Mouse (Mus musculus) MEL (cell line): ENCODE data around the gene Tsnaxip1. TPM values are rescaled to one million over a fixed set of nuclear protein-coding genes. Genes with fewer than 3 reads are reported as not detected.
A peak's percentile ranks its signal among the peaks of the same experiment; 100 is the strongest.

Experiments
- DNase-seq: peaks from one replicate; pipeline ENCODE4 v3.0.0; 2011; ENCODE audit warnings: low read depth, low spot score
- H3K27ac ChIP-seq: 2 replicates; pipeline ENCODE4 v1.5.1; 2012; ENCODE audit warnings: low read depth, mild to moderate bottlenecking, control low read depth, low read length, moderate library complexity; ENCODE audit not compliant: control insufficient read depth
- H3K27me3 ChIP-seq, 2 experiments: fragments of 150-350 bp in 1 of 2; sonication (generic) in 1 of 2; 2 replicates each; pipeline ENCODE4 v1.6.1; 2012; ENCODE audit warnings: low read length in 2 of 2, mild to moderate bottlenecking in 2 of 2, improper control_type of control experiment in 1 of 2, moderate library complexity in 1 of 2; ENCODE audit not compliant: insufficient read depth in 2 of 2, control insufficient read depth in 1 of 2
- H3K36me3 ChIP-seq, 2 experiments: 2 replicates each; pipeline ENCODE4 v1.6.1; 2012 to 2014; ENCODE audit warnings: low read length in 2 of 2, improper control_type of control experiment in 1 of 2, inconsistent platforms in 1 of 2, mild to moderate bottlenecking in 1 of 2; ENCODE audit not compliant: insufficient read depth in 2 of 2, control insufficient read depth in 1 of 2
- H3K4me1 ChIP-seq, 2 experiments: fragments of 150-350 bp in 1 of 2; sonication (generic) in 1 of 2; 2 replicates each; pipeline ENCODE4 v1.6.1; 2012; ENCODE audit warnings: low read length in 2 of 2, improper control_type of control experiment in 1 of 2, mild to moderate bottlenecking in 1 of 2; ENCODE audit not compliant: insufficient read depth in 2 of 2, control insufficient read depth in 1 of 2
- H3K4me3 ChIP-seq, 2 experiments: fragments of 150-350 bp in 1 of 2; sonication (generic) in 1 of 2; 2 replicates each; pipeline ENCODE4 v1.5.1; 2012; ENCODE audit warnings: low read depth in 2 of 2, low read length in 2 of 2, mild to moderate bottlenecking in 2 of 2, moderate library complexity in 2 of 2, control low read depth in 1 of 2, improper control_type of control experiment in 1 of 2; ENCODE audit not compliant: control insufficient read depth in 1 of 2, insufficient read depth in 1 of 2
- H3K79me2 ChIP-seq: 2 replicates; pipeline ENCODE4 v1.6.1; 2012; ENCODE audit warnings: mild to moderate bottlenecking, low read length, moderate library complexity; ENCODE audit not compliant: control insufficient read depth, poor library complexity, insufficient read depth
- H3K9ac ChIP-seq: 2 replicates; pipeline ENCODE4 v1.6.1; 2012; ENCODE audit warnings: low read depth, mild to moderate bottlenecking, control low read depth, low read length, moderate library complexity; ENCODE audit not compliant: control insufficient read depth, poor library complexity, severe bottlenecking
- H3K9me3 ChIP-seq: fragments of 150-350 bp; sonication (generic); replicated peaks from 2 replicates; pipeline ENCODE4 v1.6.1; 2012; ENCODE audit warnings: mild to moderate bottlenecking, low read length, improper control_type of control experiment, moderate library complexity; ENCODE audit not compliant: insufficient read depth
- CHD2 ChIP-seq: IDR thresholded peaks from 2 replicates; pipeline ENCODE4 v1.6.1; 2011; ENCODE audit warnings: low read length, improper control_type of control experiment
- CTCF ChIP-seq, 3 experiments: IDR thresholded peaks in 2 of 3; conservative IDR thresholded peaks in 1 of 3; 2 replicates each; pipeline ENCODE4 v1.5.1; 2011 to 2012; ENCODE audit warnings: low read length in 3 of 3, low read depth in 2 of 3, mild to moderate bottlenecking in 2 of 3, improper control_type of control experiment in 1 of 3, inconsistent platforms in 1 of 3, mixed read lengths in 1 of 3, moderate library complexity in 1 of 3; ENCODE audit not compliant: control insufficient read depth in 1 of 3, insufficient read depth in 1 of 3, poor library complexity in 1 of 3, severe bottlenecking in 1 of 3
- E2F4 ChIP-seq: IDR thresholded peaks from 2 replicates; pipeline ENCODE4 v1.6.1; 2011; ENCODE audit warnings: low read depth, low read length, improper control_type of control experiment, borderline replicate concordance
- ETS1 ChIP-seq: IDR thresholded peaks from 2 replicates; pipeline ENCODE4 v1.6.1; 2012; ENCODE audit warnings: low read depth, mild to moderate bottlenecking, inconsistent platforms, low read length, improper control_type of control experiment, moderate library complexity
- GABPA ChIP-seq: IDR thresholded peaks from 2 replicates; pipeline ENCODE4 v1.6.1; 2012; ENCODE audit warnings: low read depth, mild to moderate bottlenecking, inconsistent platforms, low read length, improper control_type of control experiment, moderate library complexity
- HCFC1 ChIP-seq: IDR thresholded peaks from 2 replicates; pipeline ENCODE4 v1.6.1; 2012; ENCODE audit warnings: low read depth, mild to moderate bottlenecking, inconsistent platforms, low read length, improper control_type of control experiment, moderate library complexity
- KAT2A ChIP-seq: conservative IDR thresholded peaks from 2 replicates; pipeline ENCODE4 v1.6.1; 2012; ENCODE audit warnings: low read depth, low read length, improper control_type of control experiment, inconsistent platforms
- NRF1 ChIP-seq: IDR thresholded peaks from 2 replicates; pipeline ENCODE4 v1.6.1; 2014; ENCODE audit warnings: low read depth, mild to moderate bottlenecking, inconsistent platforms, low read length, improper control_type of control experiment, moderate library complexity; ENCODE audit not compliant: poor library complexity, insufficient read depth, severe bottlenecking
- POLR2A ChIP-seq, 2 experiments: IDR thresholded peaks; 2 replicates each; pipeline ENCODE4 v1.6.1; 2011 to 2012; ENCODE audit warnings: low read length in 2 of 2, mild to moderate bottlenecking in 2 of 2, control low read depth in 1 of 2, improper control_type of control experiment in 1 of 2, low read depth in 1 of 2, moderate library complexity in 1 of 2; ENCODE audit not compliant: control insufficient read depth in 1 of 2, insufficient read depth in 1 of 2, poor library complexity in 1 of 2
- RAD21 ChIP-seq: IDR thresholded peaks from 2 replicates; pipeline ENCODE4 v1.6.1; 2011; ENCODE audit warnings: mild to moderate bottlenecking, low read depth, low read length, improper control_type of control experiment
- SMC3 ChIP-seq: IDR thresholded peaks from 2 replicates; pipeline ENCODE4 v1.6.1; 2011; ENCODE audit warnings: low read depth, low read length, improper control_type of control experiment
- TBP ChIP-seq: IDR thresholded peaks from 2 replicates; pipeline ENCODE4 v1.8.0; 2011; ENCODE audit warnings: low read depth, low read length, improper control_type of control experiment
- UBTF ChIP-seq: IDR thresholded peaks from 2 replicates; pipeline ENCODE4 v1.6.1; 2012; ENCODE audit warnings: low read depth, mild to moderate bottlenecking, inconsistent platforms, low read length, improper control_type of control experiment, moderate library complexity, borderline replicate concordance; ENCODE audit not compliant: insufficient read depth
- USF2 ChIP-seq, 2 experiments: IDR thresholded peaks; 2 replicates each; pipeline ENCODE4 v1.6.1; 2011 to 2012; ENCODE audit warnings: improper control_type of control experiment in 2 of 2, low read length in 2 of 2, borderline replicate concordance in 1 of 2, inconsistent platforms in 1 of 2, low read depth in 1 of 2, mild to moderate bottlenecking in 1 of 2; ENCODE audit not compliant: insufficient read depth in 1 of 2
- ZNF384 ChIP-seq: IDR thresholded peaks from 2 replicates; pipeline ENCODE4 v1.6.1; 2012; ENCODE audit warnings: low read depth, mild to moderate bottlenecking, inconsistent platforms, low read length, improper control_type of control experiment
- polyA plus RNA-seq, 2 experiments: library from polyadenylated mRNA; stranded (reverse) in 1 of 2; unstranded in 1 of 2; fragments of >175 nt in 1 of 2; fragments of >200 nt in 1 of 2; gene quantifications; 2 replicates each; pipeline versions ENCODE4 v1.2.1 to v1.2.4; 2012; ENCODE audit warnings: low replicate concordance in 2 of 2, low read depth in 1 of 2; ENCODE audit not compliant: insufficient read length in 2 of 2, insufficient read depth in 1 of 2, missing spikeins in 1 of 2
- total RNA-seq: library from RNA; depleted of rRNA; stranded (reverse); fragments of 300-350 nt; gene quantifications from 2 replicates; pipeline ENCODE4 v1.2.3, GENCODE M21; 2012

Gene Tsnaxip1
- total and polyA plus RNA-seq, 3 experiments, result 0.10 TPM; not detected in 2

DNA sequence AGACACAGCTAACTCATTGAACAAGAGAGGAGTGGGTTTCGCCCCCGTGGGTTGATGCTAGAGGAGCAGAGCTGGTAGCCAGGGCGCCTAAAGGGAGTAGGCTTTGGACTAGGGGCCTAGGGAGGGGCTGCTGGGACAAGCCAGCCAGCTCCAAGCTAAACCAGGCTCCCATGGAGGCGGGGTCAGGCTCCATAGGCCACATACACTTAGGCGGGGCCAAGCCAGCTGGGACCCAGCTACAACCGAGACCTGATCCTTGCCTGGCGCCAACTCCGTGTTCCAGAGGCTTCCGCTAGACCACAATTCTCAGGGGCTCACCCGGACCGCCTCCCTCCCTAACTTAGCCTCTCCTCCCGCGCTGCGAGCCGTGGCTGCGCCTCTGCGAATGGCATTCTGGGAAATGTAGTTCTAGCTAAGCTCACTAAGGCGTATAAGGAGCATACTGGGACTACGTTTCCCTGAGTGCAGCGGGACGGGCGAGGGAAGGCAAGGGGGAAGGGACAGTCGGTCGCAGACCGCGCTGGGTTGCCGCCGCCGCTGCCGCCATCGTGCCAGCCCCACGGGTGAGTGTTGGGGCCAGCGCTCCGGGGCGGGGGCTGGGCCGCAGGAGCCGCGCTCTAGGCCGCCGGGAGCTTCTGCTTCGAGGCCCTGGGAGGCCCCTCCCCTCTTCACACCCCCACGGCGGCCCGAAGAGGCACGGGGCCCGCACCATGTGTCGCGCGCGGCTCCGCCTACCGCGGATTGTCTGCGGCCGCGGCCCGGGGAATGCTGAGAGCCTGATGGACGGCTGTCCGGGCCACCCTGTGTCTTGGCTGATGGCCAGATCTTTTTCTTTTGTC lies 32.8 kb downstream of the Tsnaxip1 start, which contains the start of gene Nutf2 (continued):
- TF ChIP-seq USF2 (IDR thresholded peaks at IDR 0.05; ENCODE audit: borderline replicate concordance in 1 of 2, insufficient read depth in 1 of 2, low read depth in 1 of 2, low read length in 2 of 2) (no peak), ZNF384 (no peak), CHD2 (peak; percentile 77), CTCF (IDR thresholded peaks at IDR 0.05 in 2 of 3, conservative IDR thresholded peaks at IDR 0.05 in 1 of 3; ENCODE audit: control insufficient read depth in 1 of 3, insufficient read depth in 1 of 3, low read depth in 2 of 3, low read length in 3 of 3, poor library complexity in 1 of 3, severe bottlenecking in 1 of 3) (no peak), TBP (peak; percentile 70; the same call in 1 of the 2 replicates), KAT2A (peak; percentile 90), E2F4 (peak; percentile 90; the same call in 1 of the 2 replicates), UBTF (no peak), ETS1 (peak; percentile 58), NRF1 (no peak)

DNA sequence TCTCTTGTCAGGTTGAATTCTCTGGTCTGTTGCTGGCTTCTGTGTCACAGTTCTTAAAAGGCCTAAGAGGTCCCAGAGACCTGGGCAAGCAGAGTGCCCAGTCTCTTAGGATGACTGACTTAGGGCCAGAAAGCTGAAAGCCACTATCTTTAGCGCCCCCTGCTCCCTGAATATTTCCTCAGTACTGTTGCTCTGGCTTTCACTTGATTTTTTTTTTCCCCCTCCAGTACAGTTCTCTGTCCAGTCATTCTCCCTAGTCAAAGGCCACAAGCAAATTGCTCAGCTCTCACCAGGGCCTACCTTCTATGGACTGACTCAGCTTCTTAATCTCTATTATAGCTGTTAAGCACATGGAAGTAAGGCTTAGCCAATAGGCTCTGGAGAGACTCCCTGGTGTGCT lies 34.4 kb downstream of the Tsnaxip1 start:
- H3K36me3 ChIP-seq, result peaks cover 2 to 25% of the 10 kb centered on the region in 2 experiments; a peak in 3 of 4 replicates
- H3K79me2 ChIP-seq, result peaks cover 47% of the 10 kb centered on the region
- DNase-seq, result peak; percentile 63
- H3K4me1 ChIP-seq, result peaks cover 6 to 28% of the 10 kb centered on the region in 2 experiments
- H3K4me3 ChIP-seq, result peak overlapping the region; percentile 63 to 83
- H3K9ac ChIP-seq, result peak overlapping the region; percentile 85
- no peak overlapping the region; the same call in 1 of the 2 replicates for H3K27ac ChIP-seq
- no peaks in the 10 kb centered on the region for H3K9me3 ChIP-seq
- TF ChIP-seq RAD21 (peak; percentile 18), ZNF384 (peak; percentile 85), CHD2 (no peak), CTCF (IDR thresholded peaks at IDR 0.05 in 2 of 3, conservative IDR thresholded peaks at IDR 0.05 in 1 of 3; ENCODE audit: control insufficient read depth in 1 of 3, insufficient read depth in 1 of 3, low read depth in 2 of 3, low read length in 3 of 3, poor library complexity in 1 of 3, severe bottlenecking in 1 of 3) (peak; percentile 10 to 55 (median 31); a peak in 4 of 6 replicates), HCFC1 (0 out of 2 replicates have a peak, but pooled peaks have one; percentile 3), SMC3 (peak; percentile 40), GABPA (no peak), POLR2A (IDR thresholded peaks at IDR 0.05; ENCODE audit: control insufficient read depth in 1 of 2, insufficient read depth in 1 of 2, low read depth in 1 of 2, low read length in 2 of 2, poor library complexity in 1 of 2) (0 out of 4 replicates have a peak, but pooled peaks of 1 of the 2 experiments have one; percentile 28), NRF1 (no peak)
- no peaks in the 10 kb centered on the region for H3K27me3 ChIP-seq
